Mouse (Mus musculus) telencephalon, adult 2 months (tissue): ENCODE measurements at regions not wholly inside any gene's neighbourhood (a gene's known extent, or its start where the extent isn't known, plus 50 kb on each side); places are given as distances from the start of the nearest gene placed in this dataset.
A peak's percentile ranks its signal among the peaks of the same experiment; 100 is the strongest.

Experiments used
- DNase-seq: peaks from one replicate; pipeline ENCODE4 v3.0.0-alpha.2; 2011; ENCODE audit warnings: low read depth, low spot score

- DNase-seq, result no peak
These were observed 158.5 kb downstream of the Maf start for GRCm38 (mm10) chr8:115549112-115549511.

- no peak for DNase-seq
These were observed 163.5 kb downstream of the Maf start for GRCm38 (mm10) chr8:115544067-115544466.

- DNase-seq, result no peak
These were observed 164.7 kb downstream of the Maf start for GRCm38 (mm10) chr8:115542935-115543334.

- no peak for DNase-seq
These were observed 168.0 kb downstream of the Maf start for GRCm38 (mm10) chr8:115539600-115539999.

- no peak for DNase-seq
These were observed 169.4 kb downstream of the Maf start for GRCm38 (mm10) chr8:115538236-115538635.

GRCm38 (mm10) chr8:115537761-115538160 lies 169.8 kb downstream of the Maf start:
- DNase-seq, result no peak

GRCm38 (mm10) chr8:115536554-115537346 lies 170.8 kb downstream of the Maf start:
- no peak for DNase-seq

GRCm38 (mm10) chr8:115536001-115536400 lies 171.6 kb downstream of the Maf start:
- DNase-seq, result no peak

- DNase-seq, result no peak
These were observed 173.6 kb downstream of the Maf start for GRCm38 (mm10) chr8:115534030-115534429.

GRCm38 (mm10) chr8:115531343-115531742 lies 176.3 kb downstream of the Maf start:
- no peak for DNase-seq

- peak; percentile 42 for DNase-seq
These were observed 177.8 kb downstream of the Maf start for GRCm38 (mm10) chr8:115529568-115530342.

GRCm38 (mm10) chr8:115528879-115529278 lies 178.7 kb downstream of the Maf start:
- no peak for DNase-seq

- no peak for DNase-seq
These were observed 182.4 kb downstream of the Maf start for GRCm38 (mm10) chr8:115525149-115525548.

- no peak for DNase-seq
These were observed 182.9 kb downstream of the Maf start for GRCm38 (mm10) chr8:115524713-115525112.

- DNase-seq, result no peak
These were observed 185.1 kb downstream of the Maf start for GRCm38 (mm10) chr8:115522527-115522926.

- DNase-seq, result no peak
These were observed 191.9 kb downstream of the Maf start for GRCm38 (mm10) chr8:115515647-115516046.

- DNase-seq, result no peak
These were observed 193.1 kb downstream of the Maf start for GRCm38 (mm10) chr8:115514485-115514884.

GRCm38 (mm10) chr8:115507180-115507579 lies 200.4 kb downstream of the Maf start:
- no peak for DNase-seq

GRCm38 (mm10) chr8:115506741-115507140 lies 200.9 kb downstream of the Maf start:
- no peak for DNase-seq

GRCm38 (mm10) chr8:115496016-115496415 lies 211.6 kb downstream of the Maf start:
- DNase-seq, result no peak

- no peak for DNase-seq
These were observed 213.2 kb downstream of the Maf start for GRCm38 (mm10) chr8:115494353-115494752.

GRCm38 (mm10) chr8:115486904-115487303 lies 220.7 kb downstream of the Maf start:
- DNase-seq, result no peak

GRCm38 (mm10) chr8:115481136-115481535 lies 226.5 kb downstream of the Maf start:
- DNase-seq, result no peak
